Comparison of ENCODE assay signal across 28 mouse cellular contexts in the genomic region with DNA sequence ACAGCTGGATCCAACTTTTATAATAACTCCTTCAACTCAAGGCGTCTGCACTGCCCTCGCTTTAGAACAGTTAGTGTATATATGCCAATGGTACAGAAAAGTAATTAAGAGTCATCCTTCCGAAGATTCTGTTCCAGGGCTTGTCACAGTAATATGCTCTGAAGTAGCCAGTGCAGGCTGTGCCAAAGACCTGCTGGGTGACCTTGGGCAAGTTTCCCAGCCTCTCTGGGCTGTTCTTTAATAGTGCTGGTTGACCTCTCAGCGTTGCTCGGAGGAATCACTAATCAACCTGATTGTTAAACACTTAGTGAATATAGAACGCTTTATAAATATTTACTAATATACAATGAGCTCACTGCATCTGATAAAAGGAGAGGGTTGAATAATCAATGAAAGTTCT.
DNase-seq lines count a peak whose midpoint lies in the region; ATAC-seq lines count a peak whose summit lies in the region.
"Had no signal": no experiment of that assay in that cellular context is flagged by ENCODE, and none has a peak within 500 bp of the region (broad histone marks: within the 10 kb centered on the region; RNA-seq: fewer than 3 reads in every experiment).

No protein-coding gene starts in this region.

- no peak overlapping the region for H3K4me3 ChIP-seq in hindbrain, embryonic 13.5 days
- no peak overlapping the region for H3K4me3 ChIP-seq in forebrain, embryonic 13.5 days
- H3K4me3 ChIP-seq: embryonic facial prominence, embryonic 10.5 days; embryonic facial prominence, embryonic 15.5 days; forebrain, embryonic 12.5 days; heart, embryonic 10.5 days; heart, embryonic 15.5 days; intestine, embryonic 15.5 days; layer of hippocampus, adult 2 months had no signal

- no peak overlapping the region for H3K9ac ChIP-seq in hindbrain, embryonic 13.5 days
- H3K9ac ChIP-seq in forebrain, embryonic 13.5 days = no peak overlapping the region
- H3K9ac ChIP-seq: embryonic facial prominence, embryonic 15.5 days; forebrain, embryonic 12.5 days; heart, embryonic 15.5 days; intestine, embryonic 15.5 days; liver, embryonic 14.5 days had no signal

- H3K27me3 ChIP-seq in hindbrain, embryonic 13.5 days = no peaks in the 10 kb centered on the region
- no peaks in the 10 kb centered on the region for H3K27me3 ChIP-seq in forebrain, embryonic 13.5 days
- H3K27me3 ChIP-seq: embryonic facial prominence, embryonic 15.5 days; forebrain, embryonic 12.5 days; heart, embryonic 15.5 days; intestine, embryonic 15.5 days had no signal

- H3K36me3 ChIP-seq in hindbrain, embryonic 13.5 days = no peaks in the 10 kb centered on the region
- H3K36me3 ChIP-seq in forebrain, embryonic 13.5 days (ENCODE audit: poor library complexity, severe bottlenecking) = no peaks in the 10 kb centered on the region
- H3K36me3 ChIP-seq: embryonic facial prominence, embryonic 10.5 days; embryonic facial prominence, embryonic 15.5 days; forebrain, embryonic 12.5 days; heart, embryonic 10.5 days; heart, embryonic 15.5 days; intestine, embryonic 15.5 days had no signal

- no peaks in the 10 kb centered on the region for H3K9me3 ChIP-seq in hindbrain, embryonic 13.5 days
- H3K9me3 ChIP-seq in forebrain, embryonic 13.5 days (replicated peaks) = no peaks in the 10 kb centered on the region
- H3K9me3 ChIP-seq: embryonic facial prominence, embryonic 10.5 days; embryonic facial prominence, embryonic 15.5 days; forebrain, embryonic 12.5 days; heart, embryonic 10.5 days; heart, embryonic 15.5 days; intestine, embryonic 15.5 days had no signal

- H3K4me1 ChIP-seq in hindbrain, embryonic 13.5 days (replicated peaks) = no peaks in the 10 kb centered on the region
- no peaks in the 10 kb centered on the region for H3K4me1 ChIP-seq in forebrain, embryonic 13.5 days
- H3K4me1 ChIP-seq: embryonic facial prominence, embryonic 10.5 days; embryonic facial prominence, embryonic 15.5 days; forebrain, embryonic 12.5 days; heart, embryonic 10.5 days; heart, embryonic 15.5 days; intestine, embryonic 15.5 days had no signal

- no peak overlapping the region for H3K4me2 ChIP-seq in hindbrain, embryonic 13.5 days
- no peak overlapping the region for H3K4me2 ChIP-seq in forebrain, embryonic 13.5 days
- H3K4me2 ChIP-seq: embryonic facial prominence, embryonic 15.5 days; forebrain, embryonic 12.5 days; heart, embryonic 15.5 days; intestine, embryonic 15.5 days had no signal

- H3K27ac ChIP-seq in hindbrain, embryonic 13.5 days = no peak overlapping the region
- no peak overlapping the region for H3K27ac ChIP-seq in forebrain, embryonic 13.5 days
- H3K27ac ChIP-seq: embryonic facial prominence, embryonic 10.5 days; embryonic facial prominence, embryonic 15.5 days; forebrain, embryonic 12.5 days; heart, embryonic 10.5 days; heart, embryonic 15.5 days; hindbrain, postnatal 0 days; intestine, embryonic 15.5 days; layer of hippocampus, adult 2 months; liver, embryonic 14.5 days had no signal

- 89% methylated on average over 6 of the region's 6 CpGs for WGBS in hindbrain, embryonic 13.5 days
- 84% methylated on average over 6 of the region's 6 CpGs for WGBS in forebrain, embryonic 13.5 days

- ATAC-seq in hindbrain, embryonic 13.5 days (ENCODE audit: low FRiP score) = no peak
- ATAC-seq in forebrain, embryonic 13.5 days = no peak
- ATAC-seq: hindbrain, postnatal 0 days; intestine, embryonic 15.5 days had no signal

- peak; percentile 4 to 11 for DNase-seq in cerebellum, postnatal 36 days
- DNase-seq in cerebellum, adult 9-11 months = no peak
- peak; percentile 6 to 33 for DNase-seq in adrenal gland, adult 18-20 months (ENCODE audit: low spot score in 2 of 2)
- peak; percentile 58 for DNase-seq in adrenal gland, adult 2 months
- DNase-seq in adrenal gland, postnatal 36 days = peak; percentile 64 to 78
- DNase-seq: B cell, adult 2 months; gastrocnemius, postnatal 14 days; kidney, adult 2 months; kidney, postnatal 36 days; layer of hippocampus, postnatal 36 days; liver; lung, adult 2 months; lung, postnatal 10 days; midbrain, embryonic 14.5 days; retina, postnatal 1 day; right cerebral cortex, postnatal 14 days; thymus, postnatal 14 days had no signal
